ENCODE assay signal across 8 mouse cellular contexts in genomic region chr8:20262847-20263570, GRCm38 (mm10).
DNase-seq lines count a peak whose midpoint lies in the region; ATAC-seq lines count a peak whose summit lies in the region.
"Not testable (repeated sequence)": the region's sequence is repeated elsewhere in the genome, so short reads cannot be mapped to it uniquely, and the experiment has no call there.

No protein-coding gene starts in this region.

- H3K4me3 ChIP-seq in limb, embryonic 10.5 days = not testable (repeated sequence)

- H3K9me3 ChIP-seq in limb, embryonic 10.5 days (replicated peaks) = not testable (repeated sequence)

- 84% methylated on average over 6 of the region's 7 CpGs for WGBS in limb, embryonic 10.5 days

- 0 out of 2 replicates have a peak, but pooled peaks have one; percentile 50 for ATAC-seq in monocyte, adult 5-6 weeks (replicated peaks; ENCODE audit: insufficient number of reproducible peaks, low FRiP score, low TSS enrichment, poor library complexity, severe bottlenecking)

- peak; percentile 9 for DNase-seq in NIH3T3 (ENCODE audit: low read depth)
- peak; percentile 2 for DNase-seq in embryo, embryonic 10 days (ENCODE audit: low spot score)
- peak; percentile 97 for DNase-seq in heart, adult 11 months
- DNase-seq in kidney, adult 18-20 months = peak; percentile 33
- peak; percentile 22 for DNase-seq in limb, embryonic 10.5 days (ENCODE audit: low spot score)
- DNase-seq in testis, postnatal 10 days (ENCODE audit: low spot score) = peak; percentile 56
- peak; percentile 49 to 80 for DNase-seq in urinary bladder, postnatal 4 days (ENCODE audit: low spot score in 2 of 2)

- not testable (repeated sequence) for H3K27me3 ChIP-seq in limb, embryonic 10.5 days (ENCODE audit: low read depth, poor library complexity, severe bottlenecking)

- not testable (repeated sequence) for H3K4me1 ChIP-seq in limb, embryonic 10.5 days

- H3K27ac ChIP-seq in limb, embryonic 10.5 days = not testable (repeated sequence)

- H3K36me3 ChIP-seq in limb, embryonic 10.5 days = not testable (repeated sequence)

Comparison
In these comparisons a context has a peak if more than half of its experiments do, and no peak if none do; other contexts are left out.
1. DNase-seq: peak in every context shown above with its lines; median percentile 97 in heart, adult 11 months; 64 in urinary bladder, postnatal 4 days; 56 in testis, postnatal 10 days; 33 in kidney, adult 18-20 months; 22 in limb, embryonic 10.5 days; 9 in NIH3T3; 2 in embryo, embryonic 10 days.